Mouse (Mus musculus) small intestine, adult 2 months (tissue): ENCODE measurements around the gene Prtn3.

ENCODE experiments used
- CTCF ChIP-seq: fragments of 200-500 bp; IDR thresholded peaks from 2 replicates; pipeline ENCODE4 v1.5.1; 2012; ENCODE audit warnings: low read depth, mild to moderate bottlenecking, control low read depth, inconsistent platforms, low read length, moderate library complexity, mixed read lengths; ENCODE audit not compliant: insufficient replicate concordance, insufficient read length; ENCODE audit errors: extremely low read depth
- POLR2A ChIP-seq: fragments of 200-500 bp; IDR thresholded peaks from 2 replicates; pipeline ENCODE4 v1.6.1; 2012; ENCODE audit warnings: low read depth, mild to moderate bottlenecking, control low read depth, inconsistent platforms, low read length, moderate library complexity

GRCm38 (mm10) chr10:79897316-79898245, 23.3 kb downstream of the Prtn3 start:
- TF ChIP-seq POLR2A (no peak), CTCF (no peak)
